Mouse (Mus musculus) thymus, adult 2 months (tissue): ENCODE data around the gene Fam189a1.

Experiments used
- CTCF ChIP-seq: fragments of 200-500 bp; IDR thresholded peaks from 2 replicates; pipeline ENCODE4 v1.5.1; 2012; ENCODE audit warnings: mild to moderate bottlenecking, control low read depth, low read length, moderate library complexity, borderline replicate concordance; ENCODE audit not compliant: control insufficient read depth, poor library complexity, insufficient read depth; ENCODE audit errors: extremely low read depth
- POLR2A ChIP-seq: fragments of 200-500 bp; IDR thresholded peaks from 2 replicates; pipeline ENCODE4 v1.6.1; 2012; ENCODE audit warnings: mild to moderate bottlenecking, low read length, control low read depth, moderate library complexity; ENCODE audit not compliant: control insufficient read depth, poor library complexity, insufficient read depth; ENCODE audit errors: extremely low read depth

DNA sequence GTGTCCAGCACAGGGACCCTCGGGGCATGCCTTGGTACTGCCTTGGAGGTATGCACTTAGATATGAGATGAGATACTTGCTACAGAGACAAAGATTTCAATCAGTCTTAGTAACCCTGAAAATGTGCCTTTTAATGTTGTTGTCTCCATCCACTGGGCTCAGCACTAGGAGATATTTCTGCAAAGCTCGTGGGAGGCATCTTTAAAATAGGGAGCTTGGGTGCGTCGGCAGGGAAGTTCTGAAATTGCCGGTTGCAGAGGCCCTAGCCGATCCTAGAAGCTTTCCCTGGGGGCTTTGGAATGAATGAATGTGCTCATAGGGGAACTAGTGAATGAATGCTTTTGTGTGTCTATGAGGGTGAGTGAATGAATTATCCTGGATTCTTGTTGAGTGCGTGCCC, 412.8 kb downstream of the Fam189a1 start:
- TF ChIP-seq CTCF (no peak), POLR2A (no peak)
